Mouse (Mus musculus): Measurements from ENCODE around the gene Jmjd6.
A peak's percentile ranks its signal among the peaks of the same experiment; 100 is the strongest.

The Jmjd6 gene

DNA sequence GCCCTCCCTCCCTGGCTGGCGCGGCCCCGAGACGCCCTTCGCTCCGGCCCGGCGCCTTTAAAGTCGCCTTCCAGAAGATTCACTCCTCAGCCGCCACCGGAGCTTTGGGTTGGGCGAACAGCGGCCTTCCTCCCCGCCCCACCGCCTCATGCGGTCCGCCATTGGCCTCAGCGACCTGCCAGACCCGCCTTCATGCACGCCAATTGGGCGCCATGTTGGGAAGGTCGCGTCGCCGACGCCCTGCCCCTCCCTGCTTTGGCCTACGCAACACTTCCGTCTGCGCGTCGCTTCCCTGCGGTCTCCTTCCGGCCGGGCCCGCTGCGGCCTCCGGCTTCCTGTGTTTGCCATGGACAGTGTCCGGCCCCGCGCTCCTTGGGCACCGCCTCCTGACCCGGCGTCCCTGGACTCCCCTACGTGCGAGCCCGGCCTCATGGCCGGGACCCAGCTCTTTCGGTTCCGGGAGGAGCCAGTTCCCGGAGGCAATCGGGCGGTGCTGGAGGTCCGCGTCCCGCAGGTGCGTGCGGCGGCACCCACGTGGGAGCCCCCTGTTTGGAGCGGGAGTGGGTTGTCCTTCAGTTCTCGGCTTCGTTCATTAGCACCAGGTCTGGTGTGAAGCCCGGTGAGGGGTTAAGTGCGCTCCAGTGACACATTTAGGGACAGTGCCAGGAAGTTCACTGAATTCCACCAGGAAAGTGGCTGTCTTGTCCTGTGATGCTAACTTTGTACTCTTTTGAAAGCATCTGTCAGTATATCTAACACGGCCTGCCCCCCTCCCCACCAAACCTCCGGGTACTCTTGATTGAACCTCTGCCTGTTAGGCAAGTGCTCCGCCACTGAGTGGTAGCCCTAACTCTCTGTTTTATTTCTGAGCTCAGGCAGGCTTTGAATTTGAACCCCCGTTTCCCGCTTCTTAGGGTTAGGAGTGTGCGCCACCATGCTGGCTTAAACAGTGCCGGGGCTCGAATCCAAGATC, at the start of gene Jmjd6, which contains the start of gene Mettl23:
Gene Jmjd6, minus strand, starts transcription at position 189 of the 973 bp plus-strand sequence.
Gene Mettl23, plus strand, starts transcription at position 18 of the 973 bp plus-strand sequence.
- peak; percentile 99 for DNase-seq (ENCODE audit: inconsistent ontology term)

DNA sequence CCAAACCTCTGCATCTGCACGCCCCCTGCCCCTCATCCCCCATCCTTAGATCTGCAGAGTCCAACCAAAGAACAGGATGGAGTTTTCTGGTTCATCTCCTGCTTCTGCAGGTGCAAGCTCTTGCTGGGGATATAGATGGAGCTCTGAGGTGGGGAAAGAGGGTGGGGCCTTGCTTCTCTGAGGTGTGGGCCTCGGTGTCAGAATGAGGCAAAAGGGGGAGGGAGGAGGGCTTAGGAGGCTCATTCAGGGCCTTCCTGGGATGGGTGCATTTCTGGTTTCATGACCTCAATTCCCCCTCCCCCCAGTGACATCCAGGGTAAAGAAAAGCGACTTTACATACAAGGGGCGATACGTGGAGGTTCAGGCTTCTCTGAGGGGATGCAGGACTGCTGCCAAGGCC, 43.9 kb upstream of the Jmjd6 start:
- no peak for DNase-seq (ENCODE audit: inconsistent ontology term)

DNA sequence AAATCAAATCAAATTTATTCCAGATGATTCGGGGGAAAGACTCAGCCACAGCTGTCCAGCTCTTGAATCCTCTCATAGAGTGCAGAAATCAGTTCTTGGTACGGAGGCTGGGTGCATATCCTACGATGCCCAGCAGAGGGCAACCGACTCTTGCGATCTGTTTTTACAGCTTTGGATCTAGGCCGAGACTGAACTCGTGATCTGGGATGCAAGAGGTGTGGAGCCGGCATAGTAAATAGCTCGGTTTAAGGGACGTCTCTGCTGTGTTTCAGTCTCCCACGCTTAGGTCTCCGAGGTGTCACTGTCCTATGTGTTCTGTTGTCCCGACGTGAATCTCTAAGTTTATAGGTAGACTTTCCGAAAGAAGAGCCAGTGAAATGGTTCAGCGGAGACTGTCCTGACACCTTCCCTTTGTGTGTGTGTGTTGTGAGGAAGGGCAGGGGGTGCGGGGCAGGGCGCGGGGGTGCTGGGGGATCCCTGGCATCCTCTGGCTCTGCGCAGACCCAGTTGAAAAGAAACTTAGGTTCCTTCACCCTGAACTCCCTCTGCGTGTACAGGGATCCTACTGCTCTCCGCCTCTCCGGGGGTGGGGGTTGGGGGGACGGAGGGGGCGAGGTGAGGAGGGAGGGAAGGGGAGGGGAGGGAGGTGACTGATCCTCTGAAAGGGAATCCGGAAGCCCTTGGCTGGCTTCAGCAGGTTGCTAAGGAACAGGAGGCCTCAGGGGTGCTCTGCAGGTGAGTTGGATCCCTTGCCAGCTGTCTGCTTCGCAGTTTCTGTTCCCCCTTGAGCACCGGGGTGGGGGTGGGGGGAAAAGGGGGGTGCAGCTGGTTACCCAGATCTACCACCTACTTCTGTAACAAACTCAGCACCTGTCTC, 42.3 kb upstream of the Jmjd6 start:
- peak; percentile 84 for DNase-seq (ENCODE audit: inconsistent ontology term)

DNA sequence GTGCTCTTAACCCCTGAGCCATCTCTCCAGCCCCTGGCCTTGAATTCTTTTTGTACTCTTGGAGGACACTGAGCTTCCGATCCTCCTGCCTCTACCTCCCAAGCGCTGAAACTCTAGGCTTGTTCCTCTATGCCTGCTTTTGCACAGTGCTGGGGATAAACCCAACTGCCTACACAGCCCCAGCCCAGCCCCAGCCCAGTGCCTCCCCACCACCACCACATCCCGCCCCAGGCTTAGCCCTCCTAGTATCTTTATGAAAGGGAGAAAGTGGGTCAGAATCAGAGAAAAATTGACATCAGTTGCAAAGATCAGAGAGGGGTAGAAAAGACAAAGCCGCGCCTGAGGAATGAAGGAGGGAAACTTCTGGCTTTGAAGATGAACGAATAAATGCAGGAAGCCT, 40.8 kb upstream of the Jmjd6 start:
- DNase-seq (ENCODE audit: inconsistent ontology term): no peak

DNA sequence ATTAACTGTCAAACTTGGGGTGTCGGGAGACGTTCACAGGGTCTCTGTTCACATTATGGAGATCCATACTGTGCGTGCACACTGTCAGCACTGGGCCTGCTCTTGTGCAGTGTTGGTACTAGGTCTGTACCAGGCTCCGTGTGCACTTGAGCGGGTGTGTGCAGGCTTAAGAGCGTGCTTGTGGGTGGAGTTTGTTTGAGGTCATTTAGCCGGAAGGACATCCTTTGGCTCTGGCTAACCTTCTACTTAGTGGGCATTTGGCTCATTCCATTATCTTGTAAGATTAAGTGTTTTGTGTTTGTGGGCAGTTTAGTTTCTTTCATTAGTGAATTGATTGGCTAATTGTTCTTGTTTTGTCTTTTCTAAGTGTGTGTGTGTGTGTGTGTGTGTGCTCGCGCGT, 39.2 kb upstream of the Jmjd6 start:
- DNase-seq (ENCODE audit: inconsistent ontology term): no peak

DNA sequence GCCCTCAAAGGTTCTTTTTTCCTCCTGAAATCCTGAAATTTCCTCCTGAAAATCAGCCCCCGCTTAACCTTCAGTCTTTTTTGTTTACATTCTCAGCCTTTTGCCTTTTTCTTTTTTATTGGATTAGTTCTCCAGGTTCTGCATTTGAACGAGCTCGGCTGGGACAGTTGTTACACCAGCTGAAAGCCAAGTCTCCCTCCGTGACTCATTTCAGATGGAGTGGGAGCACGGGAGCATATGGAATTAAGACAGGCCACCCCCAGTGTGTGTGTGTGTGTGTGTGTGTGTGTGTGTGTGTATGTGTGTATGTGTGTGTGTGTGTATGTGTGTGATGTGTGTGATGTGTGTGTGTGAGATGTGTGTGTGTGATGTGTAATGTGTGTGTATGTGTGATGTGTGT, 38.2 kb upstream of the Jmjd6 start:
- no peak for DNase-seq (ENCODE audit: inconsistent ontology term)

DNA sequence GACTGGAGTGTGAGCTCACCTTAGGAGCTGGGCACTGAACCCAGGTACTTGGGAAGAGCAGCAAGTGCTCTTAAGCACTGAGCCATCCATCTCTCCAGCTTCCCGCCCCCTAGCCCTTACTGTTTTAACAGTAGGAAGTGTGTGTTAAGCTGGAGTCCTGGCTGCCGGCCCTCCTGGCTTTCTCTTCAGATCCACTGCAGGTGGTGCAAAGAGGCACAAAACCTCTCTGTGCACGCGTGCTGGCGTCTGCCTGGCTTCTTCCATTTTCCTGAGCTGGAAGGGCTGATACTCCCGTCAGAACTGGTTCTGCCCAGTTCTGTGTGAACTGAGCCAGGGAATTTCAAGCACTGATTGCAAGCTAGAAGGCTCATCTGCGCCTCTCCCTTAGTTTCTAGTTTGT, 37.6 kb upstream of the Jmjd6 start:
- DNase-seq (ENCODE audit: inconsistent ontology term): no peak

DNA sequence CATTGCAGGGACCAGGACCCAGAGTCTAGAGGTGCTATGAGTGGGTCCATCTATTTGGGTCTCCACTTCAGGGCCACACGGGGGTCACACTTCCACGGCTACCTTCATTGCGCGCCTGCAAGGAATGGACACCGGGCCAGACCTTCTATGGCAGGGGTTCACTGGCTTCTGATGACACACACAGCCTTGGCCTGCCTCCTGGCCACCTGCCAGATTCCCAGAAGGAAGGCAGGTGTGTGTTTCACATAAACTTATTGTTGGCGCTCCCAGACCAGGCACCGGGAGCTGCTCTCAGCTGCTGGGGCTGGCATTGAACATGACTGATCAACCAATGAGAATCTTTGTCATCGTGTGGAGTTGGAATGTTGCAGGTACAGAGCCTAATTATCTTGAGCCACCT, 35.2 kb upstream of the Jmjd6 start:
- DNase-seq (ENCODE audit: inconsistent ontology term): no peak

DNA sequence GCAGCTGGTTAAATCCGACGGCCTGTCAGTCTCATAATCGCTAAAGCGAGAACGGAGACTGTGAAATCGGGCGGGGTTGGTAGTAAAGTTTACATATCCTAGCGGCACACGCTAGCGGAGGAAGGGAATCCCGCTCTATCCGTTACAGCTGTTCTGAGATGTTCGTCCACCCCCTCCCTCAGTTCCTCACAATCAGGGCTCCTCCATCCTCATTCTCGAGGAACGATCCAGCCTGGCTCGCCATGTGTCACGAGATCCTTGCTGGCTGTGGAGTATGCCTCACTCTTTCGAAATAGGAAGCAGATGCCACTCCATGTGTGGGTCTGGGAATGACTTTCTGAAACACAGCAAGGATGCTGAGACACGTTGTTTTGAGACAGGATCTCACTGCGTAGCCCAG, 30.7 kb upstream of the Jmjd6 start:
- no peak for DNase-seq (ENCODE audit: inconsistent ontology term)

DNA sequence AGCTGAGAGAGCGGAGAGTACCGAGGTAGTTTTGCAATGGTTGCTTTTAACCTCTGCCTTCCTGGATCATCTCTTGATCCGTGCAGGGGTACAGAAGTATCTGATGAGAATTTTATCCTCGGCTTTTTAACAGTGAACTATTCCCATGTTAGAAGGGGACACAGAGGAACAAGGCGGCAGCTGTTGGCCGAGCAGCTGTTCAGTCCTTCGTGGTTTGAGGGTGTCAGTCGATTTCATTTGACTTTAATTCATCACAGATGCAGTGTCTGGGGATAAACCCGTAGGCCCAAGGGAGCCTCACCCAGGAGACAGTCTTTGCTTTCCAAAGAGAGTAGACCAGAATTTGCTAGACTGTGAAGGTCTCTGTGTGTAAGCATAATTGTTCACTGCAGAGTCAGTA, 28.3 kb upstream of the Jmjd6 start:
- no peak for DNase-seq (ENCODE audit: inconsistent ontology term)

DNA sequence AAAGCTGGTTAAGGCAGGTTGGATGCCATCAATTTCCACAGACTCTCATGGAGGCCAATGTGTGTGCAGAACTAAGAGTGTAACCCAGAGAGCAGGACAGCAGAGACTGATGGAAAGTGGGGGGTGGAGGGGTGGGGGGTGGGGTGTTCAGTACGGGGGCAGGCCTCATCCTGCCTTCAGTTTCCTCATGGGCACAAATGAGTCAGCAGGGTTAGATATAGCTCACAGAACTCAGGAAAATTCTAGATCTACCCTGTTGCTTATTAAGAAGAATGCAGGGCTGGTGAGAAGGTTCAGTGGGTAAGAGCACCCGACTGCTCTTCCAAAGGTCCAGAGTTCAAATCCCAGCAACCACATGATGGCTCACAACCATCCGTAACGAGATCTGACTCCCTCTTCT, 26.4 kb upstream of the Jmjd6 start:
- DNase-seq (ENCODE audit: inconsistent ontology term): no peak

DNA sequence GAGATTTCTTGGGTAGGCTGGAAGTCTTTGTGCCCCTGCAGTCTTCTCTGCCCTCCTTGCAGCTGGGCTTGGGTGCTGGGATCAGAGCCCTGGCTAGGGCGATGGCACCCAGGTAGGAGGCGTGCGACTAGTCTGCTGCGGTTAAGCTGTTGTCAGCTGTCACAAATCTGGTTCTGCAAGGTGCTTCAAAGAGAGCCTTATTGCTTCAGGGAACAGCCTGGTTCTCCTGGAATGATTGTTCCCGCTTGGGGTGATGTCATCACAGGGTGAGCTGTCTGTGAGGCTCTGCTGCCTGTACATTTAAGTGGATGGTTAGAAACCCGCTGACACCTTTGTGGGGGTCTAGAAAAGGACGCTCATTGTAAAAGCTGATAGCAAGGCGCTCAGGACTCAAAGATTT, 26.0 kb upstream of the Jmjd6 start:
- no peak for DNase-seq (ENCODE audit: inconsistent ontology term)

DNA sequence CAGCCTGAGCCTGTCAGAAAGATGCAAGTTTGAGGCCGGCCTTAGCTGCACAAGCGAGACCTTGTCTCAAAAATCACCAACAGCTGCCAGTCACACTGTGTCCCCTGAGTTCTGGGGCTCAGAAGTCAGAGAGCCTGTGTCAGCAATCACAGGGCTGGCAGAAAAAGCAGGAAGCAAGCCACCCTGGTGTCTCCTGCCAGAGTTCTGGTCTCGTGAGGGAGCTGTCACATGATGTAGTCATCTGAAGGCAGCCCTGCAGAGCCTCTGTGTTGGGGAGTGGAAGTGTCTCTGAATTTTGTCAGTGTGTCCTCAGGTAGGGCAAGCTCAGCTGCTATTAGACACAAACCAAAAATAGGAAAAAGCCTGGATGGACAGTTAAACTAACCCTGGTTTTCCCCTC, 24.9 kb upstream of the Jmjd6 start:
- no peak for DNase-seq (ENCODE audit: inconsistent ontology term)

DNA sequence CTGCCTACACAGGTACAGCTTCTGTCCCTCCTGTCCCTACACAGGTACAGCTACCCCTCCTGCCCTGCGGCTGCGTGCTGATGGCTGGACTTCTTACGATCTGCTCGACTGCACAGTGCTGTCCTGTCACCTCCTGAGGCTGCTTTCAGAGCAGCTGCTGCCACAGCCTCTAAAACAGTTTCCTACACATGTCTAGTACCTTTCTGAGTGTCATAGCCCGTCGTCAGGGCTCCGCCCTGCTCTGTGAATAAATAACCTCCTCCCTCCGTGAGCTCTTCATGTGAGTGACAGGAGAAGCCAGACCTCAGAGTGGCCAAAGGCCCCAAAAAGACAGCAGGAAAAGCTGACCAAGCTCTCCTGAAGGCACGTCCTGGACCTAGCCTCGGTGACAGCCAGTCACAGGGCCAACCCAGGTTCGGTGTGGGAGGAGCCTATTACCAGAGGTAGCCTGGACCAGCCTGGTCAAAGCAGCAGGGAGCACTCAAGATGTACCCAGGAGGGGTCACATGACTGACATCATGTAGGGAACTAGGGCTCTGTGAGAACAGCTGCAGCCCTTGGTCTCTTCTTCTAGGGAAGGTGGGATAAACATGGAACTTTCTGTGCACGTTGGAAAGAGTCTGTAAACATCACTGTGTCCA, 22.8 kb upstream of the Jmjd6 start:
- no peak for DNase-seq (ENCODE audit: inconsistent ontology term)

DNA sequence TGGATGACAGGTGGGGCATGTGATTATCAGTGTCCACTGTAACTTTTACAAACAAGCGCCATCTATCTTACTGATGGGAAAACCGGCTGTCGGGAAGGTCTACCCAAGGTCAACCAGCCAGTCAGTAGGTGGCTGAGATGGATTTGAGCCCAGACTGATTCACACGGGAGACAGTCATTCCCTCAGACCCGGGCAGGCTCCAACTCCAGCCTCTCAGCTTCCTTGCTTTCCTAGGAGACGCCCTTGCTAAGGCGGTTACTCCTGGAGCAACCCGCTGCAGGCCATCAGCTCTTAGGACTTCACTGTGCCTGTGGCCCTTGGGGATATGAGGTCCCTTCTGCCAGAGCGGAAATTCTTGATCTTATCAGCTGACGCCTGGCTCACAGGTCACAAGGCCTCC, 21.2 kb upstream of the Jmjd6 start:
- DNase-seq (ENCODE audit: inconsistent ontology term): no peak

DNA sequence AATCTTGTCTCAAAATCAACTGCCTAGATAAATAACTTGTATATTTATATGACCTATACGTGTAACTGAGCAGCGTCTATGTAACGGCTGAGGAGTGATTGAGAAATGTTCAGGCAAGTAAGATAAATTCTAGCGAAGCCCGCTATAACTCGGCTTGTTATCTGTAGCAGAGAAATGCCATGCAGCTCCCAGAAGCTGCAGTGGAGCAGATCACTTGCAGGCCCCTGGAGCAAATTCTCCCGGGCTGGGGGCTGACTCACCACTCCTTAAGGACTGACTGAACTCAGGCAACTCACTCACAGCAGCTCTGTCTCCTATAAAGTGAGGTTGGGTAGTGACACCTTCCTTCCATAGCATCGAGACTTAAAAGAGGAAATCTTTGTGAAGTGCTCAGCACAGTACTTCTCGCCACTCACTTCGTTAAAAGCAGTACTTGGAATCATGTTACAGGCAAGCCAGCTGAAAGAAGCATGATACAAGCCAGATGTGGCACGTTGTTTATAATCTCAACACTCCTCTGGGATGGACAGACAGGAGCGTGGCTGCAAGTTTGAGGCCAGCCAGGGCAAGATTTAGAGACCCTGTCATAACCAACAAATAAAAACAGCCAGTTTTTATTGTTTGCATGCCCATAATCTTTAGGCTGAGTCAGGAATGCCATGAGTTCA, 14.1 kb upstream of the Jmjd6 start:
- DNase-seq (ENCODE audit: inconsistent ontology term): no peak

DNA sequence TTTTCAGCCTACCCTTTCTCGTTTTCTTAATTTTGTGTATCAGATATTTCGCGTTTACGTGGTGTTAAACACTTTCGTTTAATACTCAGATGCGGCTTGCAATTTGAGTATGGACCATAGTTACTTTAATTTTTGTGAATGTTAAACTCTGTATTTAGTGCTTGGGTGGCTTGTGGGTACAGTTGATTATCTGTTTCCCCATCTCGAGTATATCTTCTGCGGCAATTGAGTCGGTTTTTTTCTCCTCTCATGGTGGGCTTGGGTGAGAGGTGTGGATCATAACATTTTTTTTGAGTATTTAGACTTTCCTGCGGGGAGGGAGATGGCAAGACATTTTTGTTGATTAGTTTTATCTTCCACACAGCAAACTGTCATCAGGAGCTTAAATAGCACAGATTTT, 11.0 kb upstream of the Jmjd6 start:
- DNase-seq (ENCODE audit: inconsistent ontology term): no peak

DNA sequence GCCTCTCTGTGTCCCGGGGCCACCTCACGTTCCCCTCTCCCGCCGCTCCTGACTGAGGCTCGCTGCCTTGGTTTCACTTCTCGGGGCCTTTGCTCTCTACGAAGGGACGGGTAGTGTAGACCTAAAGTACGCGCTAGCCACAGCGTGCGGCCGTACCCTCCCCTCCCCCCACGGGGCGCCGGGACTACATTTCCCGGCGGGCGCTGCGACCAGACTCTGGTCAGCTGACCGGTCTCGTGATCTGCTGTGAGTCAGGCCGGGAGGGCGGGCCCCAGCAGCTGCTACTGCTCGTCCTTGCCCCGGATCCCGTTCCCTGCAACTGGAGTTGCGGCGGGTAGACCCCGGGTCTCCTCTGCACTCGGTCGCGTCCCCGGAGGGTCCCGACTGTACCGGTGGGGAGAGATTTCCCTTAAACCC, 10.3 kb upstream of the Jmjd6 start:
- DNase-seq (ENCODE audit: inconsistent ontology term): peak; percentile 98

DNA sequence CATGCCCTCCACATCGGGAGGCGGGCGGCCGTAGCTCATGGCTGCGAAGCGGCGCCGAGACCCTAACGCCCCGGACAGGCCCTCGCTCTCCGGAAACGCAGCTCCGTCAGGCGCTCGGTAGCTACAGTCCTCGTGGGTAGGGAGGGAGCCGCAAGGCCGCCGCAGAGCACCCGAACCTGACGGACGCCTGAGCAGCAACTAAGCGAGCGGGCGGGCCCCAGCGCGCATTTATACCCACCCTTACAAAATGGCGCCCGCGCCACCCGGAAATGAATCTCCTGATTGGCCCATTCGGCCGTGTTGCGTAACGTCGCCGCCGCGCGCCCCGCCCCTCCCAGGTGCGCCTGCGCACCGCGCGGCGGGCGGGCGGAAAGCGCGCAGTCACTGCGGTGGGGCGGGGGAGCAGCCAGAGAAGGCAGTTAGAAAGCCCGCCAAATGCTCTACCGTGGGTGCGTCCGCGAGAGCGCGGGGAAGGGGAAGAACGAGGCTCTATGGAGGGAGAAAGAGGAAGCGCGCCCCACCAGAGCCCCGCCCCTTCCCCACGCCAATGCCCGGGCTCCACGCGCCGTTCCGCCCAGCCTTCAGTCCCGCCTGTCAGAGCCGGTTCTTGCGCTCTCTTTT, 9.8 kb upstream of the Jmjd6 start, which contains the start of gene Srsf2:
Gene Srsf2, minus strand, starts transcription at position 204 of the 621 bp plus-strand sequence.
- peak; percentile 98 for DNase-seq (ENCODE audit: inconsistent ontology term)

DNA sequence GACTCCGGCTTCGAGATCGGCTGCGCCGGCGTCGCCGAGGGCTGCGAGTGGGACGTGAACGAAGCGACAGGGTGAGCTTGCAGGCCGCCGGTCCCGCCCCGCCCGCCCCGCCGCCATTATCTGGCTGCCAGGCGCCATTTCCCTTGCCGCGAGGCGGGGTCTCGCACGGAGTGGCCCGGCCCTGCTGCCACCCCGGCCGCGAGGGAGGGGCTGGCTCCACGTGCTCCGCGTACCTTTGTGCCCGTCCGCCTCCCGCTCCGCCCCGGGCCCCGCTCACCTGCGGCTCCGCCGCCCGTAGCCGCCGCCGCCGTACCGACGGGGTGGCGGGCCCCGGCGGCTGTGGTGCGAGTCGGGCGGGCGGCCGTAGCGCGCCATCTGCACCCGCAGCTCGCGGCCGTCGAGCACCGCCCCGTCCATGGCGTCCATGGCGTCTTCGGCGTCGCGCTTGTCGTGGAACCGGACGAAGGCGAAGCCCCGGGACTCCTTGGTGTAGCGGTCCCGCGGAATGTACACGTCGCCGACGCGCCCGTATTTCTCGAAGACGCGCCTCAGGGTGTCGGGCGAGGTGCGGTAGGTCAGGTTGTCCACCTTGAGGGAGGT, 9.1 kb upstream of the Jmjd6 start, which contains the start of gene Mfsd11:
Gene Mfsd11, plus strand, starts transcription at position 150 of the 600 bp plus-strand sequence.
- peak; percentile 83 for DNase-seq (ENCODE audit: inconsistent ontology term)
